In the genomic region with DNA sequence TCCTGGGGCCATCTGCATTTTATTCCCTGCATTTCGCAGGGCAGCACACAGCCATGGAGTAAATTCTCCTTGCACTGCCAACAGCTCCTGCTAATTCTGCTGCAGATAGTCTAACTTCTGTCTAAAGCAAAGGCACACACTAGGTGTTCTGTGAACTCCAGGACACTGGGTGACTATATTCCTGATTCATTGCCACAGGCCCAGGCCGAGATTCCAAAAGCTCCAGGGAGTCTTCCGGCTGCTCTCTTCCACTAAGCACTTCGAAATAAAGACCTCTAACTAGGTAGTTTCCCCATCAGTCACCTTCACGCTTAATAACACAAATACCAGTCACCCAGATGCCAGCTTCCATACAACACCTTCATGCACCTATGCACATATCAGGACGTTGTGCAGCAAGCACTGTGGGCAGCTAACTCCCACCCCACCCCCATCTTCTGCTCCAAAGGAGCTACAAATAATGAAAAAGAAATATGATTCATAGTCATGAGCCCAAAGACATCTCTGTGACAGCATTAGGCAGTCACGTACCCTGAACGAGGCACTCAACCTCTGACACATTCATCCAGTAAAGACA, we compare ENCODE assay signal across 26 mouse cellular contexts. TPM values are rescaled to one million over a fixed set of nuclear protein-coding genes. Genes with fewer than 3 reads are reported as not detected.
DNase-seq lines count a peak whose midpoint lies in the region; ATAC-seq and TF ChIP-seq lines count a peak whose summit lies in the region.
"Had no signal": no experiment of that assay in that cellular context is flagged by ENCODE, and none has a peak within 500 bp of the region (broad histone marks: within the 10 kb centered on the region; RNA-seq: fewer than 3 reads in every experiment).

No protein-coding gene starts in this region.

- no peak overlapping the region for H3K4me2 ChIP-seq in kidney, embryonic 14.5 days (replicated peaks; ENCODE audit: low read depth, low read length)
- no peak overlapping the region for H3K4me2 ChIP-seq in midbrain, embryonic 13.5 days (replicated peaks)
- H3K4me2 ChIP-seq in midbrain, embryonic 11.5 days, result no peak overlapping the region
- H3K4me2 ChIP-seq: embryonic facial prominence, embryonic 15.5 days; heart, embryonic 12.5 days; limb, embryonic 13.5 days; liver, embryonic 12.5 days; midbrain, embryonic 12.5 days; neural tube, embryonic 12.5 days had no signal

- WGBS in kidney, adult 2 months, result 70% methylated on average over 8 of the region's 8 CpGs
- 89% methylated on average over 8 of the region's 8 CpGs for WGBS in kidney, embryonic 14.5 days
- 79% methylated on average over 8 of the region's 8 CpGs for WGBS in midbrain, embryonic 13.5 days
- WGBS in midbrain, embryonic 11.5 days, result 85% methylated on average over 8 of the region's 8 CpGs
- WGBS in heart, embryonic 10.5 days, result 78% methylated on average over 8 of the region's 8 CpGs

- TF ChIP-seq POLR2A in kidney, adult 2 months (IDR thresholded peaks at IDR 0.05; ENCODE audit: low read depth, low read length), result no peak

- H3K9ac ChIP-seq in kidney, embryonic 14.5 days (ENCODE audit: low read depth, low read length), result no peak overlapping the region
- no peak overlapping the region for H3K9ac ChIP-seq in midbrain, embryonic 13.5 days (replicated peaks)
- no peak overlapping the region for H3K9ac ChIP-seq in midbrain, embryonic 11.5 days (ENCODE audit: low read length)
- H3K9ac ChIP-seq: embryonic facial prominence, embryonic 15.5 days; heart, embryonic 12.5 days; limb, embryonic 13.5 days; liver, embryonic 12.5 days; midbrain, embryonic 12.5 days; neural tube, embryonic 12.5 days had no signal

- no peak for ATAC-seq in kidney, embryonic 14.5 days (ENCODE audit: low FRiP score, low TSS enrichment)
- no peak for ATAC-seq in midbrain, embryonic 13.5 days
- ATAC-seq in midbrain, embryonic 11.5 days (ENCODE audit: low FRiP score), result no peak
- ATAC-seq: forebrain, embryonic 16.5 days; inflammation-experienced regulatory T-cells, adult 6 months; liver, embryonic 12.5 days had no signal

- H3K27me3 ChIP-seq in kidney, adult 2 months (replicated peaks; ENCODE audit: control insufficient read depth, insufficient read depth, low read length), result no peaks in the 10 kb centered on the region
- no peaks in the 10 kb centered on the region for H3K27me3 ChIP-seq in kidney, embryonic 14.5 days (ENCODE audit: control insufficient read depth, insufficient read depth, low read length)
- H3K27me3 ChIP-seq in midbrain, embryonic 13.5 days, result no peaks in the 10 kb centered on the region
- H3K27me3 ChIP-seq in midbrain, embryonic 11.5 days (ENCODE audit: control insufficient read depth, insufficient read depth, low read length), result no peaks in the 10 kb centered on the region
- no peaks in the 10 kb centered on the region; the same call in 1 of the 2 replicates for H3K27me3 ChIP-seq in heart, embryonic 10.5 days (ENCODE audit: insufficient read depth, poor library complexity, severe bottlenecking)
- H3K27me3 ChIP-seq: embryonic facial prominence, embryonic 15.5 days; heart, embryonic 12.5 days; limb, embryonic 13.5 days; liver, embryonic 12.5 days; midbrain, embryonic 12.5 days; neural tube, embryonic 12.5 days had no signal

- no peaks in the 10 kb centered on the region for H3K36me3 ChIP-seq in kidney, adult 2 months (ENCODE audit: control insufficient read depth, insufficient read depth, low read length)
- H3K36me3 ChIP-seq in kidney, embryonic 14.5 days (ENCODE audit: control insufficient read depth, insufficient read depth, low read length), result no peaks in the 10 kb centered on the region
- peaks cover 31% of the 10 kb centered on the region for H3K36me3 ChIP-seq in midbrain, embryonic 13.5 days
- peaks cover 11% of the 10 kb centered on the region for H3K36me3 ChIP-seq in midbrain, embryonic 11.5 days (ENCODE audit: control insufficient read depth, insufficient read depth, low read length)
- H3K36me3 ChIP-seq in heart, embryonic 10.5 days, result no peaks in the 10 kb centered on the region
- H3K36me3 ChIP-seq: embryonic facial prominence, embryonic 15.5 days; heart, embryonic 12.5 days; limb, embryonic 13.5 days; liver, embryonic 12.5 days had no signal

- no peaks in the 10 kb centered on the region; the same call in 1 of the 2 replicates for H3K4me1 ChIP-seq in kidney, adult 2 months (ENCODE audit: control insufficient read depth, insufficient read depth, low read length)
- H3K4me1 ChIP-seq in kidney, embryonic 14.5 days (ENCODE audit: control insufficient read depth, insufficient read depth, low read length), result 0 out of 2 replicates have a peak, but pooled peaks cover 3% of the 10 kb centered on the region
- H3K4me1 ChIP-seq in midbrain, embryonic 13.5 days (replicated peaks), result peaks cover 74% of the 10 kb centered on the region
- H3K4me1 ChIP-seq in midbrain, embryonic 11.5 days (ENCODE audit: control insufficient read depth, insufficient read depth, low read length), result peaks cover 8% of the 10 kb centered on the region; the same call in 1 of the 2 replicates
- H3K4me1 ChIP-seq in heart, embryonic 10.5 days, result no peaks in the 10 kb centered on the region
- H3K4me1 ChIP-seq: heart, embryonic 12.5 days; liver, embryonic 12.5 days had no signal

- peak; percentile 47 for DNase-seq in kidney, adult 2 months
- no peak for DNase-seq in midbrain, embryonic 11.5 days (ENCODE audit: low spot score, missing footprints)
- DNase-seq in brain, adult 2 months (ENCODE audit: low read depth, low spot score), result peak; percentile 24
- no peak for DNase-seq in heart, embryonic 10.5 days (ENCODE audit: low spot score)
- DNase-seq in testis, postnatal 14 days (ENCODE audit: low spot score), result no peak
- DNase-seq: adrenal gland, postnatal 25 days; cerebellum, adult 9-10 months; gastrocnemius, postnatal 10 days; heart, adult 11 months; heart, postnatal 10 days; layer of hippocampus, postnatal 36 days; lung, adult 18-20 months; lung, postnatal 10 days; retina, postnatal 1 day; right cerebral cortex, postnatal 25 days; thymus, postnatal 36 days had no signal

- peak overlapping the region; percentile 60 for H3K27ac ChIP-seq in kidney, adult 2 months (ENCODE audit: insufficient read depth, low read depth, low read length)
- H3K27ac ChIP-seq in kidney, embryonic 14.5 days (ENCODE audit: low read depth, low read length), result no peak overlapping the region
- H3K27ac ChIP-seq in midbrain, embryonic 13.5 days, result peak overlapping the region; percentile 32
- no peak overlapping the region for H3K27ac ChIP-seq in midbrain, embryonic 11.5 days (ENCODE audit: low read depth, low read length)
- no peak overlapping the region for H3K27ac ChIP-seq in heart, embryonic 10.5 days
- H3K27ac ChIP-seq: embryonic facial prominence, embryonic 15.5 days; limb, embryonic 13.5 days; liver, embryonic 12.5 days; midbrain, embryonic 12.5 days; neural tube, embryonic 12.5 days had no signal

- no peak overlapping the region for H3K4me3 ChIP-seq in kidney, adult 2 months (ENCODE audit: insufficient read depth, low read depth, low read length)
- H3K4me3 ChIP-seq in kidney, embryonic 14.5 days (ENCODE audit: low read length), result no peak overlapping the region
- H3K4me3 ChIP-seq in midbrain, embryonic 13.5 days (replicated peaks), result no peak overlapping the region
- H3K4me3 ChIP-seq in midbrain, embryonic 11.5 days (ENCODE audit: low read depth, low read length), result no peak overlapping the region
- H3K4me3 ChIP-seq in heart, embryonic 10.5 days, result no peak overlapping the region
- H3K4me3 ChIP-seq: embryonic facial prominence, embryonic 15.5 days; heart, embryonic 12.5 days; limb, embryonic 13.5 days; liver, embryonic 12.5 days; midbrain, embryonic 12.5 days; neural tube, embryonic 12.5 days had no signal

- H3K9me3 ChIP-seq in kidney, embryonic 14.5 days (ENCODE audit: control insufficient read depth, low read length), result no peaks in the 10 kb centered on the region; the same call in 1 of the 2 replicates
- H3K9me3 ChIP-seq in midbrain, embryonic 13.5 days, result no peaks in the 10 kb centered on the region
- no peaks in the 10 kb centered on the region for H3K9me3 ChIP-seq in midbrain, embryonic 11.5 days (ENCODE audit: control insufficient read depth, low read length)
- H3K9me3 ChIP-seq in heart, embryonic 10.5 days, result no peaks in the 10 kb centered on the region; the same call in 1 of the 2 replicates
- H3K9me3 ChIP-seq: embryonic facial prominence, embryonic 15.5 days; heart, embryonic 12.5 days; midbrain, embryonic 12.5 days had no signal

- TF ChIP-seq CTCF in kidney, adult 2 months (conservative IDR thresholded peaks at IDR 0.05; ENCODE audit: insufficient read depth, insufficient read length, low read depth, low read length), result no peak

RNA-seq across cellular contexts. Expression of a gene that starts 26.4 kb away (rescaled TPM):
- 5.5 and 5.8 TPM in 2 replicates for polyA plus RNA-seq in kidney, adult 2 months (2012; rRNA removed)
- 4.6 and 6.9 TPM in 2 replicates for polyA plus RNA-seq in kidney, embryonic 14.5 days (2014; fragmentation: Nextera tagmentation; extraction: Ambion mirVana)
- 49.8 and 53.5 TPM in 2 replicates for polyA plus RNA-seq in midbrain, embryonic 13.5 days (2015; fragmentation: Nextera tagmentation; extraction: Ambion mirVana)
- 48.9 and 54.9 TPM in 2 replicates for polyA plus RNA-seq in midbrain, embryonic 11.5 days (2014; fragmentation: Nextera tagmentation; extraction: Ambion mirVana)
- 0.74 and 1.4 TPM in 2 replicates for polyA plus RNA-seq in heart, embryonic 10.5 days (2016; fragmentation: Nextera tagmentation; extraction: Ambion mirVana)

Comparison
In these comparisons a context has a peak if more than half of its experiments do, and no peak if none do; other contexts are left out.
1. H3K27ac ChIP-seq: peak in kidney, adult 2 months (single experiment) and midbrain, embryonic 13.5 days (single experiment); none in kidney, embryonic 14.5 days (single experiment), midbrain, embryonic 11.5 days (single experiment) and heart, embryonic 10.5 days (single experiment).
2. DNase-seq: peak in kidney, adult 2 months (single experiment) and brain, adult 2 months (single experiment); none in midbrain, embryonic 11.5 days (single experiment), heart, embryonic 10.5 days (single experiment) and testis, postnatal 14 days (single experiment).